In genomic region chrX:72911611-72912010, GRCm38 (mm10) we compare ENCODE assay signal across 19 mouse cellular contexts.
"Had no signal": no experiment of that assay in that cellular context is flagged by ENCODE, and none has a peak within 500 bp of the region (broad histone marks: within the 10 kb centered on the region; RNA-seq: fewer than 3 reads in every experiment).

No protein-coding gene starts in this region.

- H3K4me1 ChIP-seq: kidney, embryonic 15.5 days; limb, embryonic 10.5 days; limb, embryonic 13.5 days; liver, embryonic 13.5 days; midbrain, embryonic 12.5 days; midbrain, embryonic 15.5 days; neural tube, embryonic 12.5 days; neural tube, embryonic 15.5 days had no signal

- DNase-seq: kidney, adult 8-10 months; kidney, postnatal 10 days; kidney, postnatal 36 days; liver; liver, embryonic 13.5 days; lung, adult 2 months; right cerebral cortex, adult 18-20 months; right cerebral cortex, postnatal 14 days; right cerebral cortex, postnatal 4 days; thymus, adult 2 months; thymus, postnatal 14 days; thymus, postnatal 4 days had no signal

- H3K9me3 ChIP-seq: kidney, embryonic 15.5 days; limb, embryonic 10.5 days; limb, embryonic 13.5 days; liver, embryonic 13.5 days; midbrain, embryonic 12.5 days; midbrain, embryonic 15.5 days; neural tube, embryonic 12.5 days; neural tube, embryonic 15.5 days had no signal

- H3K36me3 ChIP-seq: limb, embryonic 13.5 days; liver, embryonic 13.5 days; midbrain, embryonic 12.5 days; midbrain, embryonic 15.5 days; neural tube, embryonic 12.5 days; neural tube, embryonic 15.5 days had no signal

- ATAC-seq: midbrain, embryonic 15.5 days had no signal

- H3K27me3 ChIP-seq: kidney, embryonic 15.5 days; limb, embryonic 13.5 days; liver, embryonic 13.5 days; midbrain, embryonic 12.5 days; midbrain, embryonic 15.5 days; neural tube, embryonic 12.5 days; neural tube, embryonic 15.5 days had no signal

- H3K4me3 ChIP-seq: kidney, embryonic 15.5 days; limb, embryonic 10.5 days; limb, embryonic 13.5 days; liver, embryonic 13.5 days; midbrain, embryonic 12.5 days; midbrain, embryonic 15.5 days; neural tube, embryonic 12.5 days; neural tube, embryonic 15.5 days had no signal
